Mouse (Mus musculus): ENCODE measurements at regions not wholly inside any gene's neighbourhood (a gene's known extent, or its start where the extent isn't known, plus 50 kb on each side); places are given as distances from the start of the nearest gene placed in this dataset.

DNA sequence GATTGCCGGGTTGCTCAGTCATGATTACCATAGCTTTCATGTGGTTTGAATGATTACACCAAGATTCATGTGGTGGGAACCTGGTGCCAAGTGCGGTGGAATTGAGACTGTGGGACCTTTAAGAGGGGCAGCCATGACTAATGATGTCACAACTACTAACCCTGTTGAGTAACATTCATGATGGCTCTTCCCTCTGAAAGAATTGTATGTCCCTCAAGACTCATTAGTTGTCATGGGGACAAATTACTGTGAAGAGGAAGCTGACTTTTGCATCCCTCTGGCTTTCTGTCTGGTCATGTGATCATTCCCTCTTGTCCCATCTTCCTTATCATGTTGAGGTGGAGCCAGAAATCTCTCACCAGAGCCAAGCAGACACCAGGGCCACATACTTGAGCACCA, 342.1 kb downstream of the Gadd45g start:
- ATAC-seq (replicated peaks; ENCODE audit: insufficient number of reproducible peaks, insufficient read depth, low FRiP score, low read depth) = no peak; the same call in 1 of the 2 replicates
- peaks cover 21% of the 10 kb centered on the region for H3K4me1 ChIP-seq (replicated peaks)
- 67% methylated on average over 2 of the region's 2 CpGs for WGBS
- H3K27me3 ChIP-seq = no peaks in the 10 kb centered on the region
- H3K4me2 ChIP-seq = no peak overlapping the region
- no peak overlapping the region for H3K27ac ChIP-seq
- no peaks in the 10 kb centered on the region for H3K36me3 ChIP-seq
- H3K9me3 ChIP-seq (replicated peaks) = no peaks in the 10 kb centered on the region
- no peak overlapping the region for H3K4me3 ChIP-seq
- no peak overlapping the region for H3K9ac ChIP-seq

DNA sequence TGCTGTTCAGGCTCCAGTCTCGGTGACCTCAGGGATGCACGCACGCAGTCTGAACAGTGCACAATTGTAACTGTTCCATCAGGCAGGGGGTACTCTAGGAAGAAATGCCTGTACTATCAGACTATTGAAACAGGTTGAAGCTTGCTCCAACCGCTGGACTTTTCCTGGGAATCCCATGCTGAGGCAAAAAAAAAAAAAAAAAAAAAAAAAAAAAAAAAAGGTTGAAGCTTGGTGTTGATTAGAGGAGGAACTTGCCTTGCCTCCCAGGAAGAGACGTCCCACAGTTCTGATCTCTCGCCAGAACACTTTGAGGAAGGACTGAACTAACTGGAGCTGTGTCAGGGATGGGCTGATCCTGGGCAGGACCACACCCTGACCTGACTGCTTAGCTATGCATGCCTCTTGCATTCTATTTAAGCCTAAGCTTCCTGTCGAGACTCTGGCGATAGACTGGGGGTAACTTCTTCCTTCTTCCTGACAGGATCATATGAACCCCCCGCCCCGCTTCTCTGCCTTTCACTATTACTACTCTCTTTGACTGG, 341.6 kb downstream of the Diras2 start:
- Histone ChIP-seq H3K4me3 (no peak overlapping the region), H3K4me2 (no peak overlapping the region), H3K36me3 (no peaks in the 10 kb centered on the region), H3K4me1 (replicated peaks) (peaks cover 21% of the 10 kb centered on the region), H3K27me3 (no peaks in the 10 kb centered on the region), H3K9ac (no peak overlapping the region), H3K27ac (no peak overlapping the region), H3K9me3 (replicated peaks) (no peaks in the 10 kb centered on the region)
- ATAC-seq (replicated peaks; ENCODE audit: insufficient number of reproducible peaks, insufficient read depth, low FRiP score, low read depth) = no peak
- 58% methylated on average over 10 of the region's 10 CpGs for WGBS

DNA sequence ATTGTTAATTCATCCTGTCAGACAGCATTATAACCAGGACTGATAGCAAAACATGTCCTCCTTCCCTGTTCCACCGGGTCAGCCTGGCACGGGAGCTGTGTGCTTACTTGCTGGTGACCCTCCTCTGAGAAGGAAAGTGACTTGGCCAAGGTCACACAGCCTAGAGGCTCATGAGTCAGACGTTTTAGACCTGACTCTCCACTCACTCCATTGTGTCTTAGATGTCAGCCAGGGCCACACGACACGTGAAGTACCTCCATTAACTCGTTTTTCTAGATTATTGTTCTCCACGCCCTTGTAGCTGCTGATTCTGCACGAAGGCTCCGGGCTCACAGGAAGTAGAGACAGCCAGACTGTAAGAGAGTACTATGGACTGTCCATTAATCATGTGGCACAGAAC, 340.8 kb downstream of the Diras2 start:
- no peak for ATAC-seq (replicated peaks; ENCODE audit: insufficient number of reproducible peaks, insufficient read depth, low FRiP score, low read depth)
- 62% methylated on average over 9 of the region's 9 CpGs for WGBS
- no peaks in the 10 kb centered on the region for H3K27me3 ChIP-seq
- H3K9ac ChIP-seq = no peak overlapping the region
- no peak overlapping the region for H3K4me3 ChIP-seq
- H3K9me3 ChIP-seq (replicated peaks) = no peaks in the 10 kb centered on the region
- H3K36me3 ChIP-seq = no peaks in the 10 kb centered on the region
- peaks cover 21% of the 10 kb centered on the region for H3K4me1 ChIP-seq (replicated peaks)
- H3K27ac ChIP-seq = no peak overlapping the region
- H3K4me2 ChIP-seq = no peak overlapping the region

DNA sequence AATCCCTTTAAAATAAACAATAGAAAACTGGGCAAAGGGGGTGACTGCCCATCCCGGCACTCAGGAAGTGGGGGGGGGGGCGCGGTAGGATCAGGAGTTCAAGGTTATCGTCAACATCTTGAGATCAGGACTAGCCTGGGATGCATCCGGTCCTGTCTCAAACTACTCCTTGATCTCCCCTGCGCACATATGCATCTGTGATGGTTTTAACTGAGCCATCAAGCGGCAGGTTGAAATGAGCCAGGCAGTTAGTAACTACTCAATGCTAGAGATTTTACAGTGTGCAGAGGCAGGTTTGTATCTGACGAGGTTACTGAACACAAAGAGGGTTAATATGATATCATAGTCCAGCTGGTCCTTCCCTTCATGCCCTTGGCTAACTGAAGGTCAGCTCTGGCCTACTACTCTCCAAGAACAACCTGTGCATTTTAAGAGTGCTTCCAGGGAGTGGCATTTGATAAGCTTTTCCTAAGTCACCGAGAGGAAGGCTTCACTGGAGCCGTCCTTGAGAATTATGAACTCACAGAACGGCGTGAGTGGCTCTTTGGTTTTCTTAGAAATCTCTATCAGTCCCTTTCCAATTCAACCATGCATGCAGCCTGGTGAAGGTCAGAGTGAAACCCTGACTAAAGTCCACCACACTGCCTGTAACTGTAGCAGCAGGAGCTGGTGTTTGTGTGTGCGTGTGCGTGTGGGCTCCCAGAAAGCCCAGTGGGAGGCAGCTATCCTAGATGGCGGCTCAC, 340.1 kb downstream of the Diras2 start:
- Histone ChIP-seq H3K4me1 (replicated peaks) (peaks cover 21% of the 10 kb centered on the region), H3K36me3 (no peaks in the 10 kb centered on the region), H3K27ac (no peak overlapping the region), H3K9ac (no peak overlapping the region), H3K4me3 (no peak overlapping the region), H3K27me3 (no peaks in the 10 kb centered on the region), H3K4me2 (no peak overlapping the region), H3K9me3 (replicated peaks) (no peaks in the 10 kb centered on the region)
- ATAC-seq (replicated peaks; ENCODE audit: insufficient number of reproducible peaks, insufficient read depth, low FRiP score, low read depth) = no peak
- 78% methylated on average over 15 of the region's 15 CpGs for WGBS

DNA sequence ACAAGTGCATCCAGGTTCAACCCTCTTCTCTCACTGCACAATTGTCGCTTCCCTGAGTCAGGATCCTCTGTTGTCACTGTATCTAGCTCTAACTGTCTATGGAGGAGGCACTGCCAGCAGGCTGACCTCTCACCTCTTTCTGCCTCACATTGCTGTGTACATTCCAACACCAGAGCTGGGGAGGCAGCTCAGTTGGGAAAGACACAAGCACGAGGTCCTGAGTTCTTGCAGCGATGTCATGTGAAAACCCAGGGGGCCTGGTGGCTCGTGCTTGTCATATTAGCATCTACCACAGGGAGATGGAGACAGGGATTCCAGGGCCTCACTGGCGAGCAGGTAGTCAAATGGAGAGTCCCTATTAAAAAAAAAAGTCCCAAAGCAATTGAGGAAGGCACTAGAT, 334.2 kb downstream of the Diras2 start:
- Histone ChIP-seq H3K27ac (no peak overlapping the region), H3K9me3 (replicated peaks) (no peaks in the 10 kb centered on the region), H3K9ac (no peak overlapping the region), H3K36me3 (no peaks in the 10 kb centered on the region), H3K27me3 (no peaks in the 10 kb centered on the region), H3K4me2 (no peak overlapping the region), H3K4me1 (replicated peaks) (0 out of 2 replicates have a peak, but pooled peaks cover 5% of the 10 kb centered on the region), H3K4me3 (no peak overlapping the region)
- ATAC-seq (replicated peaks; ENCODE audit: insufficient number of reproducible peaks, insufficient read depth, low FRiP score, low read depth) = no peak
- WGBS = 61% methylated on average over 5 of the region's 5 CpGs

DNA sequence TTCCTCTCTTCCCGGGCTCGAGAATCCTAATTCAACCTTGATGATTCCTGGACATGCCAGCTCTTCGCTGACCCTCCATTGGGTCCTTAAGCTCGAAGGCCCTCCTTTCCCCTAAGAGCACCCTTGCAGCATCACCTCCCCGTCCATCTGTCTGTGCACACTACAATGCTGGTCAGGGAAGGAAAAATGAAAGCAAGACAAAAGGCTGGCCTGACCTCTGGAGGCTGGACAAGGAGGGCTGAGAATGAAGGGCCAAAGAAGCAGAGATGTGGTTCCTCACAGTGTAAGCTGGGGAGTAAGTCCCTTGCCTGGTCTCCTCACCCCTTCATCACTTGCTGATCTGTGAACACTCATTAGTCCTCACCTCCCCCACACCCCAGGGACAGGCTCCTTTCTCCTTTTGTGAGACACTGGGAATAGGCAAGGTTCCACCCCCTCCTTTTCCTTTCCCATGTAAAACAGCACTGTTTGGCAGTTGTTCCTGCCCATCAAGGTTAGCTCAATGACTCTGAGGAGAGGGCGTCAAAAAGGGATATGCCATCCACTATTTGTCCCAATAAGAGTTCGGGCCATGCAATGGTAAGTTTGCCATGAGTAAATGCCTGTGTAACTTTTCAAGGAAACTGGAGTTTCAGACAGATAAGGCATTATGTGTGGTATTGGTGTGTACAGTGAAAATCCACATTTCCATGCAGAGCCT, 332.3 kb downstream of the Diras2 start:
- no peaks in the 10 kb centered on the region for H3K27me3 ChIP-seq
- no peak for ATAC-seq (replicated peaks; ENCODE audit: insufficient number of reproducible peaks, insufficient read depth, low FRiP score, low read depth)
- no peak overlapping the region for H3K27ac ChIP-seq
- no peaks in the 10 kb centered on the region for H3K9me3 ChIP-seq (replicated peaks)
- WGBS = 74% methylated on average over 7 of the region's 7 CpGs
- H3K4me3 ChIP-seq = no peak overlapping the region
- H3K4me1 ChIP-seq (replicated peaks) = 0 out of 2 replicates have a peak, but pooled peaks cover 5% of the 10 kb centered on the region
- H3K4me2 ChIP-seq = no peak overlapping the region
- H3K36me3 ChIP-seq = no peaks in the 10 kb centered on the region
- H3K9ac ChIP-seq = no peak overlapping the region

DNA sequence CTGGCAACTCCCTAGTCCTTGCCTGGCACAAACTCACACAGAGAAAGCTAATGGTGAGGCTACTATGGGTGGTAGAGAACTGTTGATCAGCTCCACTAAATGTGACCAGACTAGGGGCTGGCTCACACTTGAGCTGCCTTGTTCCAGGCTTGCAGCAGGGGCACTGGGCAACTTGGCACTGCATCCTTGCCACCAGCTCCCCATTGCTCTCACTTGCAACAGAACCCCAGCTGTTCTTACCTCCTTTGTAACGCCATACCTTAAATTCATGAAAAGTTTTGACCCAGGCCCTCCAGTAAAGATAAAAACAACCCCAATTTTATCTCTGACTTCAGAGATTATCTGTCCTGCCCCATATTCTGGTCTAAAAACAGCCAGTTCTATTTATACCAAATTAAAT, 328.7 kb downstream of the Diras2 start:
- ATAC-seq (replicated peaks; ENCODE audit: insufficient number of reproducible peaks, insufficient read depth, low FRiP score, low read depth) = no peak
- H3K4me1 ChIP-seq (replicated peaks) = no peaks in the 10 kb centered on the region
- no peak overlapping the region for H3K9ac ChIP-seq
- H3K4me3 ChIP-seq = no peak overlapping the region
- no peak overlapping the region for H3K4me2 ChIP-seq
- 26% methylated on average over 1 of the region's 1 CpGs for WGBS
- no peaks in the 10 kb centered on the region for H3K9me3 ChIP-seq (replicated peaks)
- no peaks in the 10 kb centered on the region for H3K36me3 ChIP-seq
- no peaks in the 10 kb centered on the region for H3K27me3 ChIP-seq
- H3K27ac ChIP-seq = no peak overlapping the region

DNA sequence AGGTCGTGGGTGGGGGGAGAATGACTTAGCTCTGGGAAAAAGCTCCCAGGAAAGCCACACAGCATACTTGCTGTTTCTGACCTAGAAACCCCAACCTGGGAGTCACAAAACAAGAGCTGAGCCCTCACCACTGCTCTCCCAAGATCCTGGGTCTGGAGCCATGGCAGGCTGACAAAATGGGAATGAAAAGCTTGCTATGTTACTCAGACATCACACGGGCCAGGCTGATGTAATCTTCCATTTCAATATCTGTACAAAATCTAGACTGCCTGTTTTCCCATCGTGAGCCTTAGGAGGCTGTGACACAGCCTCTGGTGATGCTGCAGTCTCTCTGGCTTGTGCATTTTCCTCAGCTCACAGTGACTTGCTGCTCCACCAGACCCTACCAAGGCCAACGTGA, 325.1 kb downstream of the Diras2 start:
- no peaks in the 10 kb centered on the region for H3K9me3 ChIP-seq (replicated peaks)
- WGBS = 54% methylated on average over 4 of the region's 4 CpGs
- H3K36me3 ChIP-seq = no peaks in the 10 kb centered on the region
- no peak overlapping the region for H3K9ac ChIP-seq
- no peak overlapping the region for H3K27ac ChIP-seq
- no peak for ATAC-seq (replicated peaks; ENCODE audit: insufficient number of reproducible peaks, insufficient read depth, low FRiP score, low read depth)
- H3K4me3 ChIP-seq = no peak overlapping the region
- no peaks in the 10 kb centered on the region for H3K4me1 ChIP-seq (replicated peaks)
- H3K27me3 ChIP-seq = no peaks in the 10 kb centered on the region
- H3K4me2 ChIP-seq = no peak overlapping the region

DNA sequence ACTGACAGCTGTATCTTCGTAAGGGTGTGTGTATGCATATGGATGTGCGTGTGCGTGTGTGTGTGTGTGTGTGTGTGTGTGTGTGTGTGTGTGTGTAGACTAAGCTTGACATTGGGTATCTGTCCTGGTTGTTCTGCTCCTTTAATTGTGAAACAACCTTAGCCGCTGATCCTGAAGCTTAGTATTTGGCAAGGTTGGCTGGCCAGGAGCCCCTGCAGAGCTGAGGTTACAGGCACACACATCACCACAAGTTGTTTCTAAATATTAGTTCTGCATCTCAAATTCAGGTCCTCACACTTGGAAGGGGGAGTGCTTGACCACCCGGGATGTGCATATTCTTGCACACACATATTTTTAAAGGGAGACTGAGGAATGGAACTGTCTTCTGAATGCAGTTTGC, 314.7 kb downstream of the Diras2 start:
- 82% methylated on average over 5 of the region's 5 CpGs for WGBS

DNA sequence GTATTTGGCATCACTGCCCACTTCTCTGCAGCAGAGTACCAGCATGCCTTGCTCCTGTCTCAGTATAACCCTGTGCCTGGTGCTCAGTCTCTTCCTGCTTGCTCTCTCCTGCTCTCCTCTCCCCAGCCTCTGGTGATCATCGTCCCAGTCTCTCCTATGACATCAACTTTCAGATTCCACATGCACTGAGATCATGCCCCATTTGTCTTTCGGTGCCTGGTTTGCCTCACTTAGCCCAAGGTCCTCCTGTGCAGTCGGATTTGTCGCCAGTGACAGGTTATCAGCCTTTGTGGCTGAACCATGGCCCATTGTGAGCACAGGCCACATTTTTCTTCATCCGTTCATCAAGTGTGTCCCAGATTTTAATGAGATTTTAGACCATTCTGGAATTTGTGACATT, 314.0 kb downstream of the Diras2 start:
- Histone ChIP-seq H3K36me3 (no peaks in the 10 kb centered on the region), H3K4me1 (replicated peaks) (peaks cover 1% of the 10 kb centered on the region), H3K9ac (no peak overlapping the region), H3K4me3 (no peak overlapping the region), H3K27ac (no peak overlapping the region), H3K9me3 (replicated peaks) (no peaks in the 10 kb centered on the region), H3K4me2 (no peak overlapping the region), H3K27me3 (no peaks in the 10 kb centered on the region)
- WGBS = 29% methylated on average over 5 of the region's 5 CpGs
- ATAC-seq (replicated peaks; ENCODE audit: insufficient number of reproducible peaks, insufficient read depth, low FRiP score, low read depth) = no peak

More for the DNA sequence above, 314.7 kb downstream of the Diras2 start:
- Histone ChIP-seq H3K4me2 (no peak overlapping the region), H3K27ac (no peak overlapping the region), H3K9ac (no peak overlapping the region), H3K36me3 (no peaks in the 10 kb centered on the region), H3K27me3 (no peaks in the 10 kb centered on the region), H3K9me3 (replicated peaks) (no peaks in the 10 kb centered on the region), H3K4me1 (replicated peaks) (no peaks in the 10 kb centered on the region), H3K4me3 (no peak overlapping the region)
- no peak for ATAC-seq (replicated peaks; ENCODE audit: insufficient number of reproducible peaks, insufficient read depth, low FRiP score, low read depth)

DNA sequence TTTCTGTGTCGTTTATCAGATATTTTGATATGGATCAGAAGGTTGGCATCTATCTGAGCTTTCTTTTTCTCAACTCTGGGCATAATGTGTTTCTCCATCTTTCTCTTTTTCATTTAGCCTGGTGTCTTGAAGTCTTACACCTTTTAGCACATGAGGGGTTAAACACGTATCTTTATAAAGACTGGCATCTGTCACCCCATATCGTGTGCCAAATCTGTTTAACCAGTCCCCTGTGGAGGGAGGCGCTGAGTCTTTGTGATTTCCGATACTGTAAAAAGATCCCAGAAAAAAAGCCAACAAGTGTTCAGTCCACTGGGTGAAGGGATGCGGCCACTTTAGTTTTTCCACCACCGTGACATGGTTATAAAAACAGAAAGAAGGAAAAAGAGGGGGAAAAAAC, 313.3 kb downstream of the Diras2 start:
- Histone ChIP-seq H3K9me3 (replicated peaks) (no peaks in the 10 kb centered on the region), H3K9ac (no peak overlapping the region), H3K4me1 (replicated peaks) (peaks cover 8% of the 10 kb centered on the region), H3K27ac (no peak overlapping the region), H3K4me2 (no peak overlapping the region), H3K27me3 (no peaks in the 10 kb centered on the region), H3K4me3 (no peak overlapping the region), H3K36me3 (no peaks in the 10 kb centered on the region)
- 72% methylated on average over 7 of the region's 7 CpGs for WGBS
- no peak for ATAC-seq (replicated peaks; ENCODE audit: insufficient number of reproducible peaks, insufficient read depth, low FRiP score, low read depth)
